Mouse (Mus musculus) c-Kit-positive CD71-positive TER-119-negative erythroid progenitor cells, embryonic 14.5 days (primary cell): ENCODE data around the gene Irf2.

Experiments
- DNase-seq: peaks from one replicate; pipeline ENCODE4 v3.0.0-alpha.2; 2013; ENCODE audit warnings: low read depth

Irf2 gene

DNA sequence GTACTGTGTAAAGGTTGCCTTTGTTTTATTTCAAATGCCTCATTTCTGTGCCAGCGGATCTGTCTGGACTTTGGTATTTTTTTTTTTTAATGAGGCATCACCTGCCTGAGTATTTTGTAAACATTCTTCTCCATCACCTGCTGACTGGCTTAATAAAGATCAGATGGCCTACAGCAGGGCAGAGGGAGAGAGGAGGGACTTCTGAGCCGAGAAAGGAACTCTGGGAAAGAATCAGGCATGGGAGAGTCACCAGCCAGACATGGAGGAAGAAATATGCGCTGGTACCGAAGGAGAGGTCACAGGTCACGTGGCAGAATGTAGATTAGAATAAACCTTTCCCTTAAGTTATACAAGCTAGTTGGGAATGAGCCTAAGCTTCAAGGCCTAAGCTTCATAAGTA is 143.2 kb downstream of the Irf2 start:
- no peak for DNase-seq

DNA sequence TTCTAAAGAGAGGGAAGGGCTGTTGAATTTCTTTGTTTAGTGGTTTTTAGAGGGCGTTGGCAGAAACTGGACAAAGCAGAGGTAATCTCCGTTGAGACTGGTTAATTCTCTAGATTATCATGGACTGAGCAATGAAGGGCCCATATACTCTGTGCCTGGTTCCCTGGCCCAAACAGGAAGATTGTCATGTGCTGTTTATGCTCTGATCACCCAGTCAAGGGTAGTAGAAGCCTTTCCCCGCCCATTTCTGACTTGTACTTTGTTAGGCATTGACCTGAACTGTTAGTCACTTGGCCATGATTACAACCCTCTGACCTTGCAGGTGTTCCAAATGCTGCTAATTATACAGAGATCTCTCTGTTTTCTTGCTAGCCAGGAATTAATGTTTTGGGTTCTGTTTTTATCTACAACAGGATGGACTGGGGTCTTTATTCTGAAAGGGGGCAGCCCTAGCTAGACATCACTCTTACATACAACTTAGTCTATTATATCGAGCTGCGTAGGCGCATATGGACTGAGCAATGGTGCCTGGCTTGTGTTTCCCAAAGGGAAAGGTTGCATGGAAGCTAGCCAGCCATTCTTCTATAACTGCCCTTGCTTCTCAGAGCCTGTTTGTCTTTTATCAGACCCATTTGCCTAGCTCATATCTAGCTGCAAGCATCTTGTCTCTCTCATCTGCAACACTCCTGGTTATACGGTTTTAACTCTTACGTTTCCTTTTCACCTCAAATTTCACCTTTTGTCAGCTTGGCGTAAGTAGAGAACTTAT is 143.9 kb downstream of the Irf2 start:
- DNase-seq = no peak

DNA sequence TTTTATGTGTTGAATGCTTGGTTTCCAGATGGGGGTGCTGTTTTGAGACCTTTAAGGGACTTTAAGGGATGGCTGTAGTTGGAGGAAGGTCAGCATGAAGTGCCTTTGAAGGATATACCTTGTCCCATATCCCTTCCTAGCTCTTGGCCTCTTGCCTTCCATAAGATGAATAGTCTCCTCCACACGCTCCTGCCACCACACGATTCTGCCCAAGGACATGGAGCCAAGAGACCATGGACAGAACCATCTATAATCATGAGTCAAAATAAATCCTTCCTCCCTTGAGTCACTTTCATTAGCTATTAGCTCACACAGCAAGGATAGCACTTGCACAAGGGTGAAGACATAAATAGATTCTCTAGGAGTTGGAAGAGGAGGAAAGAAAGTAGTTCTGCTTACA is 146.3 kb downstream of the Irf2 start:
- no peak for DNase-seq

DNA sequence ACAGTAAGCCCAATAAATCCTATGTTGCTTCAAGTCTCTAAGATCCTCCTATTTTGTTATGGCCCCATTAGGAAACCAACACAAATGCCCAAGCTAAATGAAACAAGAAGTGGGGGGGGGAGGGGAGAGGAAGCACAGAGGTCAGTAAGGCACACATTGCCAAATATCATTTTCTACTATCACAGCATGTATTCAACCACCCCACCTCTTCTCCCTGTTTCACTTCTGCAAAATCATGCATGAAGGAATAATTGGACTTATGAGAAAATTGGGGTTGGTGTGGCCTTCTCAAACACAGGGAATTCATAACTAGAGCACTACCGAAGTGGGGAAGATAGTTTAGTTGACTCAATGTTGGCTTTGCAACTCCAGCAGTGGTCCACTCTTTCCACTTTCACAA is 146.7 kb downstream of the Irf2 start:
- no peak for DNase-seq

DNA sequence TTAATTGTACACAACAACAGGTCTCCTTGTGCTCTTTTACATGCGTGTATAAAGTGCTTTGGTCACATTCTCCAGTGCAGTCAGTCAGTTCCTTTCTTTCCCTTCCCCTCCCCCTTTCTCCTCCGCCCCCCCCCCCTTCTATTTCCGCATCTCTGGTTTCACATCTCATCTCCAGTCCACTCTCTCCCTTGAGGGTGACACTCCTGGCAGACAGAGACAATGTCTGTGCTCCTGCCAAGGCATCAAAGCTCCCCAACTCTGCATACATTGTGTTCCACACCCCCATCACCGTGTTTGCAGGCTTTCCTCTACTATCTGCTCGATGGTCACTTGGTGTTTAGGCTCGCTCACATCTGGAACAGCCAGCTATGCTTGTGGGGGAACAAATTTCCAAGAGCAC is 147.9 kb downstream of the Irf2 start:
- no peak for DNase-seq

DNA sequence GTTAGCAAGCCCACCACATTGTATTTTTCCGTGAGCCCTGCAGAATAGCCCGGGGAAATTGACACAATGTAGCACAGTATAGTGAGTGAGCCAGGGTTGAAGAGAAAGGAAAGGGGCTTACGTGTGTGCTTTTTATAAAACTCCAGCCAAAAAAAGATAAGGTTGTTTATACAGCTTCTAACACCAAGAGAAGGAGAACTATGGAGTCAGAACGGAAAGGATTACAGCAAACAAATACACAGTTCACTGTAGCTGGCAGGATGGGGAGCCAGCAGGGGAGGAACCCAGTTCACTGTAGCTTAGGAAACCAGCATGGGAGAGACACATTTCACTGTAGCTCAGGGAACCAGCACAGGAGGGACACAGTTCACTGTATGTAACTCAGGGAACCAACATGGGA is 149.0 kb downstream of the Irf2 start:
- no peak for DNase-seq

DNA sequence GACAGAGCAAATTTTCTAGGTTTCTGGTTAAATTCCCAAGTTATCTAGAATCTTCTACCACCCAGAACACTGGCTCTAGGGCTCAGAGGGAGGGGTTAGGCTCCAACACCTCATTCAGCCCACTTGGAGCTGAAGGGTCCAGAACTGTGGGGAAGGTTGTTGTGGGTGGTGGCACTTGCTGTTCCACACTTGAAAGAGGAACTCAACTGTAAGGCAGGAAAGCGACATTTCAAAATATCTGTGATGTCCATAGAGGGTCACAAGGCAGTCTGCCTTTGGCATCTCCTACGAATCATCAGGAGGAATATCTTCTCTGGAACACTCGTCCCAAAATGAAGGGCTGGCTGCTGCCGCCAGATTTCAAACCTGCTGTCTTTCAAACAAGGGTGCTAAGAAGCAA is 150.7 kb downstream of the Irf2 start:
- DNase-seq = no peak

GRCm38 (mm10) chr8:46892511-46893273 is 153.2 kb downstream of the Irf2 start:
- DNase-seq = no peak

GRCm38 (mm10) chr8:46894385-46894784 is 154.9 kb downstream of the Irf2 start:
- DNase-seq = no peak

DNA sequence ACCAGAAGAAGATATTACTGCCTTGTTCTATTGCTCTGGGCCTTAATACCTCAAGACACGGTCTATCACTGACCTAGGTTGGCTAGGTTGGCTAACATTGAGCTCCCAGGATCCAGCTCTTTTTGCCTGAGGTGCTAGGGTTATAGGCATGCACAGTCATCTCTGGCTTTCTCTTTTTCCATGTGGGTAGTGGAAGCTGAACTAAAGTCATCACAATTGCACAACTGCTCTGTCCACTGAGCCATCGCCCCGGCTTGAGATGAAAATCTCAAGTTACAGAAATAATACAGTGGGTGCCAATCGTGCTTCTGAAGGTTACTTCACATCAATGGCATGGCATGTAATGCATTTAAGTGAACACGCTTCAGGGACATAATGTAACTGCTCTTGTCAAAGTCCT is 156.5 kb downstream of the Irf2 start:
- DNase-seq = no peak

- no peak for DNase-seq
Measured at GRCm38 (mm10) chr8:46896704-46897103, 157.2 kb downstream of the Irf2 start.
